Mouse (Mus musculus) urinary bladder, postnatal 4 days (tissue): Measurements from ENCODE around the gene Hspbp1.
A peak's percentile ranks its signal among the peaks of the same experiment; 100 is the strongest.

Experiments used
- DNase-seq, 2 experiments: peaks; one replicate each; pipeline ENCODE4 v3.0.0; 2021 to 2022; ENCODE audit warnings: low spot score in 2 of 2

The Hspbp1 gene

DNA sequence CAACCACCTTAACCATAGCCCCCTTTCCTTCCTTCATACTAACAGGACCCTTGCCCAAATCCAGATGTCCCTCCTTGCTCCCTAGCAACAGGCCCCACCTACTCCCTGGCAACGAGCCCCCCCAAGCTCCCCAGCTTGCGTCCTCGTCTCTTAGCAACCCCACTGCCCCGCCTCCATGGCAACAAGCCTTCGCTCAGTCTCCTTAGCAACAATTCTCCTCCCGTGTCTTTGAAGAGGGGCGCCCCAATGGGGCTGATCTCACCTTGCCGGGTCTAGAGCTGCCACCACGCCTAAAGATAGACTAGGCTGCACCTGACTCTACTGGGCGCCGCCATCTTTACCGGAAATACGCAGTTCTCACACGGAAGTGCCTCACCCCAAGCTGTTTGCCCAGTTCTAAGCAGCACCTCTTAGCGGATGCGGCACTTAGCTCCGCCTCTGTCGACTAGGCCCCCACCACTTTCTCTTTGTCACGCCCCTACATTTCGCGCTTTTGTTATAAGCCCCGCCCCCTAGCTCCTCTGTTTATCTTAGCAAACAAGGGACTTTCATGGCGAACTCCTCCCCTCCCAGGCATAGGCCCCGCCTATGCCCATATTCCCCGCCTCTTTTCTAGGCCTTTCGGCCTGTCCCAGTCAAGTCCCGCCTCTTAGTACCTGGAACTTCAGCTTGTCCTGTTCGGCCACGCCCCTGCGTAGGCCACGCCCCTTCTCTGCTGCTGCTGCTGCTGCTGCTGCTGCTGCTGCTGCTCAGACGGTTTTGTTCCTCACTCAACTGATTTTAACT lies at the start of gene Hspbp1:
Gene Hspbp1, minus strand, starts transcription at position 437 of the 786 bp plus-strand sequence.
- DNase-seq = peak; percentile 91 to 93

DNA sequence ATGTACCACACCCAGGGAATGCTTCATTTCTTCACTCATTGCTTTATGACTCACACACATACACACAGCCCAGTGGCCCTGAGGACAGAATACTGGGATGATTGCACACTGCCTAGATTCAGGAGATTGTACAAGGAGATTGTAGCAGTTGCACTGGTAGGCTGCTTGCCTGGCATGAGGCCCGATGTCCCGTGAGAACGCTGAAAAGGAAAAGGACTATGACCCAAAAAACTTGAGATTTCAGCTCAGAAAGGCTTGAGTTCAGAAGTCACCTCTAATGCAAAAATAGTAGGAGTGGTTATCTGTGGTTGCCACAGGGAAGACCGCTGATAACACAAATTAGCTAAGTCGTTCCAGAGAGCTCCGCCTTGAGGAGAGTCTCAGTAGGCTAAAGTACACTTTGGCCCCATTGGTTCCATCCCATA lies 48.1 kb upstream of the Hspbp1 start:
- DNase-seq = no peak

DNA sequence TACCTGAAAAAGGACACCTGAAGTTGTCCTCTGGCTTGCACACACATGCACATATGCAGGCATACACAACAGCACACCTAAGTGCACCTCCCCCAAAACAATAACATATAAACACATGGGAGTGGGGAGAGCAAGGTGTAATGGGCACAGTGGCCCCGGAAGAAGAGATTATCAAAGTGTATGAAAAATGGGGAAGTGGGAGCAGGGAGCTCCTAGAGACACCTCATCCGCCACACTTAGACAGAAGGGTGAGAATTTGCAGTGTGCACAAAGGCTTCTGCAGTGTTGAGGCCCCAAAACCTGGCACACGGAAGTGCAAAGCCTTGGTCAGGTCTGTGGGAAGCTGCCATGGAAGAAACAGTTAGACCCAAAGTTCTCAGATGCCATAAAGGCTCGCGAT lies 46.2 kb upstream of the Hspbp1 start:
- no peak for DNase-seq

DNA sequence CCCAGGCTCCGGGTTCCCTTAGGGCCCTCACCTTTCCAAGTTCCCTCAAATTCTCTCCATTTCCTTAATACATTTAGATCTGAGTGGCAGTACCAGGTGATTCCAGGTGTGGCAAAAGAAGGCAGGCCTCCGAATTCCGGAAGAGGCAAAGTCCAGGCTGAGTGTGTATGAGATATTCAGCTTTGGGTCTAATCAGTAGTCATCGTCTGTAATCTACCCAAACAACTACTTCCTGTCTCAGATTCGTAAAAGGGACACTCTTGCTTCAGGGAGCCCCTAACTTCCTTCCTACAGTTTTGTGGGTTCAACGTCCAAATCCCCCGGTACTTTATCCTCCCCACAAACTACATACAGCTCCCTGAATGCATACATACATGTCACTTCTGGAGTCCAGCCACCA lies 40.3 kb upstream of the Hspbp1 start, which contains the start of gene Tmem150b:
Gene Tmem150b, minus strand, starts transcription at position 81 of the 400 bp plus-strand sequence.
- DNase-seq = no peak

DNA sequence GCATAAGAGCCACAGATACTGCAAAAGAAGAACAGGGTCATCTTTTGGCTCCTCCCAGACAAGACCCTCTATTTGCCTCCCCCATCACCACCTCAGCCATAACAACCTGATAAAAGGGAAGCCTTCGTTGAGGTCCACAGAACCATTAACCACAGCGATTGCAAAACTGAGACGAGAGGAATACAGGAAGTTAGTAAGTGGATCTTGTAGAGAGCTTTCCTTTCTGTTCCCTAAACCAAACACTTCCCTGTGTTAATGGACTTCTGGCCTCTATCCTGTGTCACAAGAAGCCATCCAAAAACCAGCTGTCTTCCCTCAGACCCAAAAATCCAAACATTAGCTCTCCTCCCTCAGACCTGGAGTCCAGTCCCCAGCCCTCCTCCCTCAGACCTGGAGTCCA lies 39.5 kb upstream of the Hspbp1 start:
- no peak for DNase-seq

DNA sequence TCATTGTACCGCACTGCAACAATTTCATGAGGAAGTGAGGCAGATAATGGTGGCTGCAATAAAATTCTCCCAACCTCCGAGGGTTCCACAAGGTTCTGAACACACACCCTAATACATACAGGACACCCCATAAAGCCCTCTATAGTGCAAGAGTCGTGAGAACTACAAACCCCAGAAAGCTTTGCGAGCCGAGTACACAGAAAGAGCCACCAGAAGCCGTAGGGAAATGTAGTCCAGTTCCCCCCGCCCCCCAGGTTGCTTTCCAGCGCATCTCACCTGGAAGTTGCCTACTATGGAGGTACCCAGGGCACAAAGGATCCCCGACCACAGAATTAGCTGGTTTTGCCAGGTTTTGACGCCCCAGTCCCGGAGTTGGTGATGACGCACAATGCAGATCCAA lies 38.6 kb upstream of the Hspbp1 start:
- no peak for DNase-seq

DNA sequence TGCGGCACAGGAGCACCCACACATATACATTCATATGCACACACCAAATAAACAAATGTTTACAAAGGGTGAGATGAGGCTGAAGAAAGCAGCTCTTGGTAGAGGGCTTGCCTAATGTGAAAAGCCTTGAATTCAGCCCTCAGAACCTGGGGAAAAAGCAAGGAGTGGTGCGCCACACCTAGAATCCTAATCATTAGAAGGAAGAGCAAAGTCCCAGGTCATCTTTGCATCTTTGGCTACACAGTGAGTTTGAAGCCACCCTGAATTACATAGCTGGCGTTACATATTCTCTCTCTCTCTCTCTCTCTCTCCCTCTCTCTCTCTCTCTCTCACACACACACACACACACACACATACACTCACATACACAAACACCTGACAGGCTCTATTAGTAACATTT lies 34.4 kb upstream of the Hspbp1 start:
- DNase-seq = no peak

DNA sequence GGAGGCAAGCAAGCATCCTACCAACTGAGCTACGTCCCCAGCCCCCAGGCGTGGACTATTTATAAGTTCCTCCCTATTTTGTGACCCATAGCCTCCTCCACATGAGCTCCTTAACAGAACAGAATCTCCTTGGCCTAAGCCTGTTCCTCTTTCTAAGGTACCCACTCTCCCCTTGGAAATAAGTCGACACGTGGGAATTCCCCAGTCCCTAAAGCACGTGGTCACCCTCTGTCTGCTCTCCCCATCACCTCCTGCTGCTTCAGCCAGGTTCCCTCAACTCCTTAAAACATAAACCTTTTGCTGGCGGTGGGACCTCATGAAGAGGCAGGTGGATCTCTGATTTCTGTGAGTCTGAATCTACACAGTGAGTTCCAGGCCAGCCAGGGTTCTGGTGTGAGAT lies 32.1 kb upstream of the Hspbp1 start:
- no peak for DNase-seq

DNA sequence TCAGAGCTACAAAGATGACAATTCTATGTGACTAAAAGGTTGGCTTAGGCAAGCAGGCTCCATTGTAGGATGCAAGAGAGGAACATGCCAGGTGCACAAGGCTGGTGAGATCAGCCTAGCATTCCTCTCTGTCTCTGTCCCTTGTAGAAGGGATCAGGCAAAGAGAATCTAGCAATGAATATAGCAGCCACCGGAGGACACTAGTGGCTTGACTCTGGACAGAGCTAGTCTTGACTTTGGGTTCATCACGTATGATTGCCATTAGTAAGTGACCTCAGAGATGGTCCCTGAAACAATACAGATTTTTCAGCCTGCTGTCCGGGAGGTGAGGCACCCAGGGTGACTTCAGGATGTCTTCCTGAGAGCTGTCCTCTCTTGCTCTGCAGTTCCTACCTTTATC lies 27.7 kb upstream of the Hspbp1 start:
- no peak for DNase-seq

DNA sequence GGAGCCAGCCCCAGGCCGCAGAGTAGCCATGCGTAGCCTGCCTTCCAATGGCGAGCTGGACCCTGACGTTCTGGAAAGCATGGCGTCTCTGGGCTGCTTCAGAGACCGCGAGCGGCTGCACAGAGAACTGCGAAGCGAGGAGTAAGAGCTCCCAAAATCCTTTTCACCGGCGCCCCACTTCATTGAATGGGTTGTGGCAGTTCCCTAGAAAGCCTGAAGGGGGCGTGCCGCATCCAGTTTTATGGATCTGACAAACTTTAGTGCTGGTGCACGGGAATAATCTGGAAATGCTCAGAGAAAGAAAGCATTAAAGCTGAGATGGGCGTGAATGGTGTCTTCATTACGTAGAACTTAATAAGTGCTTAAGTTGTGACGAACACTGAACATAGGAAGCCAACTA lies 20.2 kb upstream of the Hspbp1 start:
- no peak for DNase-seq

DNA sequence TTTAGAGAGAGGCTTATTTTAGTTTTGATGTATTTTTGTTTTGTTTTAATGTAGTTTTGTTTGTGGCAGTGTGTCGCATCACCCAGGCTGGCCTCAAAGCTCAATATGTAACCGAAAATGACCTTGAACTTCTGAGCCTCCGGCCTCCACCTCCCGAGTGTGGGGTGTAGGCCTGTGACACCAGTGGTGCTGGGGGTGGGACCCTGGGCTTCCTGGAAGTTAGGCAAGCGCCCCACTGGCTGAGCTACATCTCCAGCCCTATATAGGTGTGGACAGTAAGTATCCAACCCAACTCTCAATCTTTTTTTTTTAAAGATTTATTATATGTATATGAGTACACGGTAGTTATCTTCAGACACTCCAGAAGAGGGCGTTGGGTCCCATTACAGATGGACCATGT lies 18.3 kb upstream of the Hspbp1 start:
- no peak for DNase-seq

DNA sequence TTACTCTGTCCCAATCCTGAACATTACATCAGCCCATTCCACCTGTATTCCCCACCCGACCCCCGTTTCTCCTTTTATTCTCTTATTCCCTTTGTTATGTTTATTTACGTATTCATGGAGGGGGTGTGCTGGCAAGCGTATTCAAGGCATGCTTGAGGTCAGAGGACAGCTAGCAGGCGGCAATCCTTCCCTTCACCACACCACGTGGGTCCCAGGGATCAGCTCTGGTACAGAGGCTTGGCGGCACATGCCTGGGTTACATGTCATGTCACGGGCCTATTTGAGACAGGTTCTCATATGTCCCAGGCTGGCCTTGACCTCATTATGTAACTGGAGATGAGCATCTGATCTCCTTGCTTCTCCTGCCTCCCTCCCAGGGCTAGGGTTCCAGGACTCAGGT lies 17.5 kb upstream of the Hspbp1 start:
- DNase-seq = no peak

DNA sequence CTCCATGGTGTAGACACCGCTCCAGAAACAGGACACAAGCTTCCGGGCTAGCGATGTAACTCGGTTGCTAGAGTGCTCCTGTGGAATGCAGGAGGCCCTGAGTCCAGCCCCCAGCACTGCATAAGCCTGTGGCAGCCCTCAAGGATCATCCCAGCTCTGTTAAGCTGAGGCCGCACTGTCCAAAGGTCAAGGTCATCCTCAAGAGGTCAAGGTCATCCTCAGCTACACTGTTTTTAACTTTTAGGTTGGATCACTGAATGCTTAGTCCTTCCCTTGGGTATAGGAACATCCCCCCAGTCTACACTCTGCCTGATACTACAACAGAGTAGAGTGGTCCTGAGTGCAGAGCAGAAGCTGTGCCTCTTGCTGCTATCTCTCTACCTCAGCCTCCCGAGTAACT lies 8.1 kb upstream of the Hspbp1 start:
- no peak for DNase-seq

DNA sequence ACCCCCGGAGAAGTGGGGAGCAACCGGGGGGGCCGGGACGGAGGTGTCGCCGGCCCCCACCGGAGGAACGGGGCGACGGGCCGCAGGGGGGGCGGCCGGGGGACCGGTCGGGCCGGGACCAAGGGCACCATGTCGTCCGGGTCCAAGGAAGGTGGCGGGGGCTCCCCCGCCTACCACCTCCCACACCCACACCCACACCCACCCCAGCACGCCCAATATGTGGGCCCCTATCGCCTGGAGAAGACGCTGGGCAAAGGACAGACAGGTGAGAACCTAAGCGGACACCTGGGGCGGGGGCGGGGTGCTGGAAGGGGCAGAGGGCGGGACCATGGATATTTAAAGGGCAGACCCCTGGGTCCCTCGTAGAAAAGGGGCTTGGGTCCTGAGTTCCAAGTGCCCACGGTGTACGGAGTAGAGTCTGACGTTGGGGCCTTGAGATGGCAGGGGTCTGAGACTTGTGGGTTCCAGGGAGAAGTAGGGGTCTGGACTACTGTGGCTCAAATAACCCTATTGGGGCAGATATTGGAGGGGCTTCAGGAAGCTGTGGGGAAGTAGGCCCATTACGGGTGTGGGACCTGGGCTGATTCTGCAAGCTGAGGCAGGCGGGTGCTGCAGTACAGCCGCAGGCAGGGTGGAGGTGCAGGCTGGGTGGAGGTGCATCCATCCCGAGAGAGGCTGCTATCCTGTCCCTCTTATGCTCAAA lies 6.2 kb upstream of the Hspbp1 start:
- no peak for DNase-seq

DNA sequence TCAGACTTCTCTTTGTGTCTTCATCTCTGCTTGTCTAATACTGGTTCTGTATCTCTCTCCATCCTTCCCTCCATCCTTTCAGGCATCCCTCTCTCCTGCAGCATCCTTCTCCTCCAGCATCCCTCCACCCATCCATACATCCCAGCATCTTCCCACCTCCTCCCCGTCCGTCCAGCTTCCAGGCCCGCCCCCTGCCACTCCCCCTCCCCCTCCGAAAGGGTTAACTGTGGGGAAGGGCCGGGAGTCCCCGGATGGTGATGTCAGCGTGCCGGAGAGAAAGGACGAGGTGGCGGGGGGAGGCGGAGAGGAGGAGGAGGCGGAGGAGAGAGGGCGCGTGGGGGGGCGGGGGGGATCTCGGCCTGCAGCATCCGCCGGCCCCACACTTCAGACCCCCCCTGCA lies 5.5 kb upstream of the Hspbp1 start, which contains the start of gene Brsk1:
Gene Brsk1, plus strand, starts transcription at position 218 of the 400 bp plus-strand sequence.
- DNase-seq = peak; percentile 70 to 88

DNA sequence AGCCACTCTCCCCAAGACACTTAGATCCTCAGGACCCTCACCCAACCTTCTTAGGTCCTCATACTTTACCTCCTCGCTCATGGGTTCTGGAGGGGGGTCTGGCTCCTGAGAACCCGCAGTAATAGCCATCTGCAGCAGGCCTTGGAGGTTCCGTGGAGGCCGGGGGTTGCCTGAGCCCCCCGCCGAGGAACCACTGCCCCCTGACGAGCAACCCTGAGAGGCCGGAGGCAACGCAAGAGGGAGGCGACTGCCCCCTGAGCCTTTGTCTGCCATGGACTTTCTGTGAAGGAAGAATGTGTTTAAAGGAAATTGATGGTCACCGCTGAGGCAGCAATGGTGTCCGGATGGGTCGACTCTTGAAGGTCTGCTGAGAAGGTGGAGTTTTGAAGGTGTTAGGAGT lies 665 bp downstream of the Hspbp1 start:
- no peak for DNase-seq

DNA sequence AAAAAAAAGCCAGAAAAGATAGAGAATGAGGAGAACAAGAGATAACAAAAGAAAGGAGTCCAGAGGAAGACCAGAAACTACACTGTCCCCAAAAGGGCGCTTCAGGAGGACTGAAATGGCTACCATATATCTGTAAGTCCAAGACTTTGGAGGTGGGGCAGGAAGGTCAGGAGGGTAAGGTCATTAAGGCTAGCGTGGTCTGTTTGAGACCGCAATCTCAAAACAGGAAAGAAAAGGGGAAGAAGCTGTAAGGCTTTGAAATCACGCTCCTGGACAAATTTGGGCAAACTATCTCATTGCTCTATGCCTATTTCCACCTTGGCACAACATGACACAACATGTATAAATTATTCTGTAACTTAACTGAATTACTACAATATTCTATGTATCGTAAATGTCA lies 1.6 kb downstream of the Hspbp1 start:
- no peak for DNase-seq

DNA sequence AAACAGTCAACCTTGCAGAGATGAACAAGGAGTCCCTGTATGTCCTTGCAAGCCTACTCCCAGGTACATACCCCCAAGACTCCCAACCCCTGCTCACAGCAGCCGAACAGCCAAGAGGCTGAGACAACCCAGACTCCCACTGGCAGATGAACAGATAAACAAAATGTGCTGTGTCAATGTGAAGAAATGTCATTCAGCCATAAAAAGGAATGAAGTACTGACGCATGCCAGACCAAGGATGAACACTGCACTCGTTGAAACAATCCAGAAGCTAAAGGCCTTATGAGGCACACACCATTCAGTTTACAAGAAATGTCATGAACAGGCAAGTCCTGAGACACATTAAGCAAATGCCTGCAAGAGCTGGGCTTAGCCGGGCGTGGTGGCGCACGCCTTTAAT lies 9.7 kb downstream of the Hspbp1 start:
- no peak for DNase-seq

DNA sequence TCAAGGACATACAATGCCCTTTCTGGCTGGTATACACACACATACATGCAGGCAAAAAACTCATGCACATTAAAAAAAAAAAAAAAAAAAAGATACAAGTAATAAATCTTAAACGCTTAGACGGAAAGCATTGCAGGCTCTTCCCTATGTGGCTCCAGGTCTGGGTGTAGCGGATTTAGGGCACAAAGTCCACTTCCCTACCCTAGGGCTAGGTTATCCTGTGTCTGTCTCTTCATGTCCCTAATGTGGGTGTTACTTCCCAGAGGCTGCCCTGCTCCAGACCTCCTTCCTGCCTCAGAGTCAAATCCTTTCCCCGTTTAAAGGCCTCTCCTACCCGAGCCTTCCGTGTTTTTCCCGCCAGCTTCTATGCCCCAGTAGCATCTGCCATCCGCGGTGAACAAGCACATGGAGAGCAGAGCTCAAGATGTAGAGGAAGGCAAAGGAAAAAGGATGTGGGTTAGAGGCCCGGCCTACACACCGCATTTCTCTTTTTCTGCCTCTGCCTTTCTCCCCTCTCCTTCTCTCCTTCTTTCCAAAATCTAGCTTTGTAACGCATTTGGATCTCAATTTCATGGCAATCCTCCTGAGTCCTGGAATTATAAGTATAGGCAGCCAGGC lies 10.6 kb downstream of the Hspbp1 start:
- no peak for DNase-seq

DNA sequence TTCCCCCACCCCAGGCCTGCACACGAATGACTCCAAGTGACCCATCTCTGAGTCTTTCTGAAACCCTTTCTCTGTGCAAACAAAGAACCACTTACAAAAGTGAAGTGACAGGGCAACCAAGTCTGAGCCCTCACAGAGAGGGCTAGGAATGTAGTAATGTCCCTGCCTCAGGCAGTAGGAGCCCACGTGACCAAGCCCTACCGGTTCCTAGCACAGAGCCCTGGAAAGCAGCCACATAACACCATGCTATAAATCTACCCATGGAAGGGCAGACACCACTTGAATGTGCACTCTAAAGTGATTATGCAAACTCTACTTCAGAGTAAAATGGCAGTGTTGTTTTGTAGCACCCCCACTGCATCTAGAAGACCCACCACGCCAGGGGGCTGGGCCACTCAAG lies 12.9 kb downstream of the Hspbp1 start:
- no peak for DNase-seq

DNA sequence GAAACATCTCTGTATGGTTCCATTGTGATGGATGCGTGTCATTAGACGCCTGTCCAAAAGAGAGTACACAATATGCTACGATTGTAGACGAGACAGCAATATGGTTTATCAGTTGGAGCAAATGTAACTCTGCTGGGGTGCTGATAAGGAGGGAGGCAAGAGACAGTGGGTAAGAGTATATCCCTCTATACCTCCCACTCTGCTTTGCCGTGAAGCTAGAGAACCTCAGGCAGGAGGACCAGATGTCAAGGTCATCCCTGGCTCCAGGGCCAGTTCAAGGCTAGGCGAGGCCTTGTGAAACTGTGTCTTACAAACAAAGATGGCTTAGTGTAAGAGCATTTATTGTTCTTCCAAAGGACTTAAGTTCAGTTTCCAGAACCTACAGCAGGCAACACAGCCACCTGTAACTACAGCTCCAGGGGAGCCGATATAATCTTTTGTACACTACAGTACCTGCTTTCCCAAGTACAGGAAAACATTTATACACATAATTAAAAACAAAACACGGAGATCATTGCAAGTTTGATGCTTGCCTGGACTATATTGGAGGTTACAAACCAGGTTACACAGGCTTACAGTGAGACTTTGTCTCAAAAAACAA lies 14.1 kb downstream of the Hspbp1 start:
- DNase-seq = no peak

DNA sequence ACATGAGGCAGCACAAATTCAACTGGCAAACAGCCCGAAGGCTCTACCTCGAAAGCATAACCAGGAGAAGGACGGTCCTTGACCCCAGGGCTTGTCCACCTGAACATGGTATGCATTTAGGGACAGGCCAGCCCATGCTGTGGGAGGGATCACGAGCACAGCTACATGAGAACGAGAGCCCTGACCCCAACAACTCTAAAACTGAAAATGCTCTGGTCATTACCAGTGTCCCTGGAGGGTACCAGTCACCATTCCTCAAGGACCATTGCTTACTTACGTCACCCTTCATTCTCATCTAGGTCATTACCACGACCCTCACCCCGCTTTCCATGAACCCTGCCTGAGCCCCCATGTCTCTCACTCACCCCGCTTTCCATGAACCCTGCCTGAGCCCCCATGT lies 15.7 kb downstream of the Hspbp1 start:
- no peak for DNase-seq
